Mouse (Mus musculus) mouse embryonic stem cell (cell line): ENCODE measurements around the gene Borcs5.

Experiments
- in situ Hi-C, 2 experiments: fragments of 300-500 bp; cut with MboI; formaldehyde crosslinking; loops; 1 replicate in 1 of 2; 3 replicates in 1 of 2; pipeline ENCODE4 v1.14.3; 2019 to 2020; ENCODE audit warnings: low sequenced_read_pairs in 2 of 2, low pct_unique_long_range_greater_than_20kb in 1 of 2, mixed read lengths in 1 of 2; ENCODE audit not compliant: unreplicated experiment in 1 of 2

Gene Borcs5

DNA sequence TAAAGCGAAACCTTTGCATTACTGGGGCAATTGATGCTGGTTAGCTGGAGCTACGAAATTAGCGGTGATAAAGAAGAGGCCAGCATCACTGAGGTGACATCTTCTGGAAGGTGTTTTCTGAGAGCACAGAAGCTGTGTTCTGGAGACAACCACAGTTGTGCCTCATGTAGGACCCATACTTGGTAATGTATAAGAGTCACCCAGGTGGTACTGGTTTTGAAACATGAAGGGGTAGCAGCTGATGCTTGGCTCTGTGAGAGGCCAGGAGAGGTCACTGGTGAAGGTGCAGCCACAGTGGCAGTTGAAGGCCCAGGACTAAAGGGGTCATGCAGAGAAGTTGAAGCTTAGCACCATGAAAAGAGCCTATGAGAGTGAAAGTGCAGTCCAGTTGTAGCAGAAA is at the start of gene Borcs5:
Gene Borcs5 (plus strand): TSS at position 301 of the 400 bp plus-strand sequence.
- in situ Hi-C loops = no loop called here

DNA sequence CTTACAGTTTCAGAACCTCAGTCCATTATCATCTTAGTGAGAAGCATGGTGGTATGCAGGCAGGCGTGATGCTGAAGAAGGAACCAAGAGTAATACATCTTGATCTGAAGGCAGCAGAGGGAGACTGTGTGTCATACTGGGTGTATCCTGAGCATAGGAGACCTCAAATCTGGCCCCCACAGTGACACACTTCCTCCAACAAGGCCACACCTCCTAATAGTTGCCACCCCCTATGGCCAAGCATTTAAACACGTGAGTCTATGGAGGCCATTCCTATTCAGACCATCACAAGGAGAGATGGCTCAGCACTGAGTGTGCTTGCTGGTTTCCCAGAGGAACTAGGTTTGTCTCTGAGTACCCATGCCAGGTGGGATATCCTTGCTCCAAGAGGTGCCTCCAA is 47.7 kb upstream of the Borcs5 start:
- in situ Hi-C loops = no loop called here

DNA sequence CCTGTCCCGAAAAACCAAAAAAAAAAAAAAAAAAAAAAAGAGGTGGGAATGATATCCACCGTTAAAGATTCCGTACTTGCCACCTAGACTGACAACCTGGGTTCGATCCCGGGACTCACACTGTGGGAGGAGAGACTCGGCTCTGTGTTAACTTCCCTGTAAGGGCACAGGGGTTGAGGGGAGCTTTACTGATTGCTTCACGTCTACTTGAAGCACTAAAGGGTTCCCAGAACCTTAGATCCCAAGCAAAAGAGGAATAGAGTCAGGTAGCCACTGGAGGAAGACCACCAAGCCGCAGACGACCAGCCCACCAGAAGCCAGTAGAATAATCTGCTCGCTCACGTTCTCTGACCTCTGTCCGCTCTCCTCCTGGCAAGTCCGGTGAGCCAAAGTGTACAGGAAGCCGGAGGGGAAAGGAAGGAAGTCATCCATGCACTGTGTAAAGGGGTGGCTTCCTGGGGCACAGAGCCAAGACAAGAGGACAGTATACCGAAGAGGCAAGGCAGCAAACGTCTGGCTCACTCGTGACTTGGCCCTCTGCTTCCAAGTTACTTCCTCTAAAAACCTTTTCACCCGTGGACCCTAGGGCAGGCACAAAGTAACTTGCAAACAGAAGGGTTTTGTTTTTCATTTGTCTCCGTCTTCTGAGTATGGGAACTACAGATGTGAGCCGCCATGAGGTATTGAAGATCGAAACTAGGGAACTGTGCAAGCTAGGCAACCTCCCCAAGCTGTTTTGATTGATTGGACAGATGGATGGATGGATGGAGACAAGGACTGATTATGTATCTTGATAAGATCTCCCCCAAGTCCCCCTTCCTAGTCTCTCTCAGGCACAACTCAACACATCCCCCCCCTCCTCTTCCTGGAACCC is 44.5 kb upstream of the Borcs5 start:
- in situ Hi-C loops = no loop called here

DNA sequence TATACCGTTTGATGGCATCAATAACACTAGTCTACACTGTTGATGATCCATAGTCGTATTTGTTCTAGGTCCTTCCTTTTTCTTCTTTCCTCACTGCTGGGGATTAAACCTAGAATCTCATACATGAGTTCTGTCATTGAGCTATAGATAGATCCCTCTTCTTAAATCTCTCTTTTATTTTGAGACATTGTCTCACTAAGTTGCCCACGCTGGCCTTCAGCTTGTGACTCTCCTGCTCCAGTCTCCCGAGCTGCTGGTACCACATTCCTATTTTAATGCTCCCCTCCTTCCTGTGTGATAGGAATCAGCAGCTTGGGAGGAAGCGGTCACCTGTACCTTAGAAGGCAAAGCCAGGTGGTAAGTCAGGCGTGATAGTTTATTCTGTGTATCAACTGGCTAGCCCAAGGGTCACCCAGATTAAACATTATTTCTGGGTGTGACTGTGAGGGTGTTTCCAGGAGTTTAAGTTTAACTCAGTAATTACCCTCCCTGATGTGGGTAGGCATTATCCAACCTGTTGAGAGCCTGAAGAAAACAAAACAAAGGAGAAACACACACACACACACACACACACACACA is 41.6 kb upstream of the Borcs5 start:
- in situ Hi-C loops = no loop called here

DNA sequence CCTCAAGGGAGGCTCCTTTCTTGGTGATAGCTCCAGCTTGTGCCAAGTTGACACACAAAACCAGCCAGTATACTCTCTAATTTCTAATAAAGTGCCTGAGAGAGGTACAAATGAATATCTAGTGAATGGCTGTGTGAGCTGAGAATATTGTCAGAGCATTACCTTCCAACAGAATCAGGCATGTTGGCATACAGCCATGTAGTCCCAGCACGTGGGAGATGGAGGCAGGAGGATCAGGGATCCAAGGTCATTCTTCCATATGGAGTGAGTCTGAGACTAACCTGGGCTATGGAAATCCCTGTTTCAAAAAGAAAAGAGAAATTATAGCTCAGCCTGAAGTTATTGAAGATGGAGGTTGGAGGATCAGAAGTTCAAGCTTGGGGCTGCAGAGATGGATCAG is 40.1 kb upstream of the Borcs5 start:
- in situ Hi-C loops = no loop called here

DNA sequence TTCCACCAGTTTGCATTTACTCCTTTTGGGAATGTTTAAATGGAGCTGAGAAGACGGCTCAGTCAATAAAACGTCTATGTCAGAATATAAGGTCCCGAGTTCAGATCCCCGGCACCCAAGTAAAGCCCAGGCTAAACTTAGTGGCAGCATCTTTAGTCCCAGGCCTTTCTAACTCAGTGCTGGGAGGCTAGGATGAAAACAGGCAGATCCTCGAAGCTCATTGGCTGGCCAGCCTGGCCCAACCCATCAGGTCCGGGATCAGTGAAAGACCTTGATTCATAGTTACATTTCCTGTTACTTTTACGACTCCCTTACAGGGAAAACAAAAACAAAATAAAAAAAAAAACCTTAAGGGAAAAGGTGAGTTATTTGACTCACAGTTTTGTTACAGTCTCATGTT is 38.2 kb upstream of the Borcs5 start:
- in situ Hi-C loops = loop anchor here (25.0 kb wide), 2 partner anchors 339 to 639 kb away; no protein-coding TSS in a partner anchor

DNA sequence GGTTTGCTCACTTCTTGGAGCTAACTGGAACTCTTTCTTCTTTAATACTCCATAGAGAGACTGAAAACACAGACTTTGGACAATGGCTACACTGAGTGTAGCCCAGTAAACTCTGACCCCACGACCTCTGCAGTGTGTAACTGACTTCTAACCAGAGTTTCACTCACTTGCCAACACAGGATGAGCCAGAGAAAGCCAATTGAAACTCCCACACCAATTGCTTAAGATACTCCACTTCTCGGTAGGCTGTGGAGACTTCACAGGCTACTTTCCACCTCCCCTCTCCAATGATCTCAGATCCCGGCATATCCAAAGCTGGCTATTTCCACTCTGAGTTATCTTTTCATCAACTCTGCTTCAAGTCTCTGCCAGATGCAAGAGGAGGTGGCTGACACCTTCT is 37.5 kb upstream of the Borcs5 start:
- in situ Hi-C loops = loop anchor here (25.0 kb wide), 2 partner anchors 339 to 639 kb away; no protein-coding TSS in a partner anchor

DNA sequence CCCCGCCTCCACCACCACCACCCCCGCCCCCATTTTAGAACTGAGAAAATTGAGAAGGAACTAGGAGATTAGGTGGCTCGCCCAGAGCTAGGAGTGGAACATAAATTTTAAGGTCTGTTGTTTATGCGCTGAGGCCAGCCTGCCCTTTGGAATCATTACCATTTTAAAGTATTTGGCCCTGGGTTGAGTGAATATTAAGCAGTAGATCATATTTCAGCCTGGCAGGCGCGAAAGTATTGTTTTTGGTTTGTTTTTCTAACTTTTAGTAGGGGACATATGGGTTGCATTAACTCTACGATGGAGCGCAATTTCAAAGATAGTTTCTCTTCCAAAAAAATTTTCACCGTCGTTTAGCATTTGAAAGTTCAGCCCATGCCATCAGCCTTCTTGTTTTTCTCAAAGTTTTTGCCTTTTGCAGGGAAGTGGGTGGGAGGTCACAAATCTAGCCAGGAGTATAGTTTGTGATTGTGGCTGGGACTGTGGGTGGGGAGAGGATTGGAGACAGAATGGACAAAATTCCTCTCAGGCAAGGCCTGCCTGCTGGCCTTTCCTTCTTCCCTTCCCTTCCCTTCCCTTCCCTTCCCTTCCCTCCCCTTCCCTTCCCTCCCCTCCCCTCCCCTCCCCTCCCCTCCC is 36.8 kb upstream of the Borcs5 start:
- in situ Hi-C loops = loop anchor here (25.0 kb wide), 2 partner anchors 340 to 640 kb away; no protein-coding TSS in a partner anchor

DNA sequence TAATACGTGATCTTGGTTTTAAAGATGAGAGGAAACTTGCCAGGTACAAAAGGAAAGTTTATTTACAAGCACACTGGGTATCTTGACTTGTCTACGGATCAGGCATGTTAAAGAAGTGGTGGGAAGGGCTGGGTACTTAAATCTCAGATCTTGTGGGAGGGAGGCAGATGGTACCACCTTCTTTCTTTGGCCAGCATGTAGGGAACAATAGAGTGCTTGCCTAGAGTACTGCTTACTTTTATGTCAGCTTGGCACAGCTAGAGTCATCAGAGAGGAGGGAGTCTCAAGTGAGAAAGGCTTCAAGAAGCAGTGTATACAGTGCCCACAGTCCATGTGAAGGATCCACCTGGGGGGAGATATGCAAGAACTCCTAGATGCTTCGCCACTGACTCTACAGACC is 34.1 kb upstream of the Borcs5 start:
- in situ Hi-C loops = loop anchor here (25.0 kb wide), 2 partner anchors 343 to 643 kb away; no protein-coding TSS in a partner anchor

DNA sequence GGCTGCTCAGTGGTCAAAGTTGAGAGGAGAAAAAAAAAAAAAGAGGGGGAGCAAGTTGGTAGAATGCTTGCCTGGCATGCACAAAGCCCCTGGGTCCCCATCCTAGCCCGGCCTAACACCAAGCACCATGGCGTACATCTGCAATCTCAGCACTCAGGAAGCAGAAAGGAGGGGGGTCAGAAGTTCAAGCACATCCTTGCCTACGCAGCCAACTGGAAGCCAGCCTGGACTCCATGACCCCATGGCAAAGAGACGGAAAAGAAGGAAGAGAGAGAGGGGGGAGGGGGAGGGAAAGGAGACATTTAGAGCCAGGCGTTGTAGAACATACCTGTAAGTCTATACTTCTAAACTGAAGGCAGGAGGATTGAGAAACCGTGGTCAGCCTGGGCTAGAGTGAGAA is 32.8 kb upstream of the Borcs5 start:
- in situ Hi-C loops = loop anchor here (25.0 kb wide), 2 partner anchors 344 to 644 kb away; no protein-coding TSS in a partner anchor

DNA sequence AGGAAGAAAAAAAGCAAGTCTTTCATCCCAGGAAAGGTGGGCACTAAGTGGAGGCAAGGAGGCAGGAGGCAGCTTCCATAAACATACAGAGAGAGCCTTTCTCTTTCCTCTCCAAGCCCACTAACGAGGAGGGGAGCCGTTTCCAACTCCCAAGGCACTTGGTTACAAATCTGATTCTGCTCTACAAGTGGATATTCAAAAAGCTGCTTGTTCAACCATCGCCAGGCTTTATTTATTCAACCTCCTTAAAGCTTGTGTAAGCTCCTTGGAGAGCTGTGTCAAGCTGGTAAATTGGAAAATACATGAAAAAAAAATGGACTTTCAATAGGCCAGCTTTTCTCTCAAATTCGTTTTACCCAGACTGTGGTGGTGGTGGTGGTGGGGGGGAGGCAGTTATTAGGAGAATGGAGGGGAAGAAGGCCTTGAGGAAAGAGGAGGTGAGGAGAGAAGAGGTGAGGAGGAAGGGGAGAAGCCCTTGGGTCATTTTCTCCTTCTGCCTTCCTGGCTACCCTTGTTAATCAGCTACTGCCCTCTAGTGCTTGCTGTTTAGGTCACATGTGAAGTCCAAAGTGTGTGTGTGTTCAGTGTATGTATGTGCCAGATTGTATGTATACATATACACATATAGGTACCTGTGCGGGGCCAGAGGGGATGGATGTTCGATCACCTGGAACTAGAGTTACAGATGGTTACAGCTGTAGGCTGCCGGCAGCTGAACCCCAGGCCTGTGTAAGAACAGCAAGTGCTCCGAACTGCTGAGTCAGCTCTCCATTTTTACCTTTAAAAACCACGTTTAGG is 32.2 kb upstream of the Borcs5 start:
- in situ Hi-C loops = loop anchor here (25.0 kb wide), 2 partner anchors 345 to 645 kb away; no protein-coding TSS in a partner anchor

DNA sequence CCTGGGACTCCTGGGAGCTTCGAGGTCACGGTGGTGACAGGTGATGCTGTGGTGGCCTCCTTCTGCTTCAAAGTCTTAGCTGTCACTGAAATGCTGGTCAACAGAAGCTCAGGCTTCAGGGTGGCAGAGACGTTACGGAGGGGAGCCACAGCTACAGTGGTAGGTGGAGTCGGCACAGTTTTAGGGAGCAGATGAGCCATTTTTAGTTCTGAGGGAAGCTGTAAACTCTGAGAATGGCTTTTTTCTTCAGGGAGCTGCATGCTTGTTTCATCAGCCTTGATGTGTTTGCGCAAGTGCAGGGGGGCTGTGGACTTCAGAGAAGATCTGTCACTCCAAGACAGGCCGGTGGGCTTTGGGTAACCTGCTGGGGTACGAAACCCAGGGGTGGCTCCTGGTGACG is 28.9 kb upstream of the Borcs5 start:
- in situ Hi-C loops = loop anchor here (25.0 kb wide), 2 partner anchors 348 to 648 kb away; no protein-coding TSS in a partner anchor

DNA sequence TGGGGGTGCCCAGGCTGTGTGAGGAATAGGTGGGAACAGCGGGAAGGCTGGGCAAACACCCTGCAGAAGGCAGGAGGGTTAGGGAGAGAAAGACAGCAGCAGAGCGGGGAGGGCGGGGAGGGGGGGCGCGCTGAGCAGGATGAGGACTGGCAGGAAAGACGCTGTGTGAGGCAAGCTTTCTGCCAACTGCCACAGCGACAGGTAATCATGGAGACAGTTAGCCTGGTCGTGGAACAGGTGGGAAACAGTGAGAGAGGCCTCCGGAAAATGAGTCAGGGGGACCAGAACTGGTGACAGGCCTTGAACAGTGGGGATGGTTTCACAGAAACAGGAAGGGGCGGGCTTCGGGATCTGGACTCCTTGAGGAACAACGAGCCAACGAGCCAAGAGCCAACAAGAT is 27.4 kb upstream of the Borcs5 start:
- in situ Hi-C loops = loop anchor here (25.0 kb wide), 2 partner anchors 350 to 650 kb away; no protein-coding TSS in a partner anchor

DNA sequence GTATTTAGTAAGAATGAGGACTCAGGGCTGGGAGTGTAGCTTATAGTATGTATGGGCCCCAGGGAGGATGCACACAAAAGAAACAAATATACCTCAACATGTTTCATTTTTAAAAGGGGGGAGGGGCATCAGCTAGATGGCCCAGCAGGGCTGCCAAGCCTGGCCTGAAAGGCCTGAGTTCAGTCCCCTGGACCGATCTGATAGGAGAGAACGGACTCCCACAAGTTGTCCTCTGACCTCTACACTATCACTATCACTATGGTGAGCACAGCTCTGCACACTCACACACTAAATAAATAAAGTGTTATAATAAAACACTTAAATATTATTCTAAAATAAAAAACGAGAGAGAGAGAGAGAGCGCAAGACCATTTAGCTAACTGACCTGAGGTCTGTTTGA is 25.0 kb upstream of the Borcs5 start:
- in situ Hi-C loops = loop anchor here (25.0 kb wide), 2 partner anchors 352 to 652 kb away; no protein-coding TSS in a partner anchor

DNA sequence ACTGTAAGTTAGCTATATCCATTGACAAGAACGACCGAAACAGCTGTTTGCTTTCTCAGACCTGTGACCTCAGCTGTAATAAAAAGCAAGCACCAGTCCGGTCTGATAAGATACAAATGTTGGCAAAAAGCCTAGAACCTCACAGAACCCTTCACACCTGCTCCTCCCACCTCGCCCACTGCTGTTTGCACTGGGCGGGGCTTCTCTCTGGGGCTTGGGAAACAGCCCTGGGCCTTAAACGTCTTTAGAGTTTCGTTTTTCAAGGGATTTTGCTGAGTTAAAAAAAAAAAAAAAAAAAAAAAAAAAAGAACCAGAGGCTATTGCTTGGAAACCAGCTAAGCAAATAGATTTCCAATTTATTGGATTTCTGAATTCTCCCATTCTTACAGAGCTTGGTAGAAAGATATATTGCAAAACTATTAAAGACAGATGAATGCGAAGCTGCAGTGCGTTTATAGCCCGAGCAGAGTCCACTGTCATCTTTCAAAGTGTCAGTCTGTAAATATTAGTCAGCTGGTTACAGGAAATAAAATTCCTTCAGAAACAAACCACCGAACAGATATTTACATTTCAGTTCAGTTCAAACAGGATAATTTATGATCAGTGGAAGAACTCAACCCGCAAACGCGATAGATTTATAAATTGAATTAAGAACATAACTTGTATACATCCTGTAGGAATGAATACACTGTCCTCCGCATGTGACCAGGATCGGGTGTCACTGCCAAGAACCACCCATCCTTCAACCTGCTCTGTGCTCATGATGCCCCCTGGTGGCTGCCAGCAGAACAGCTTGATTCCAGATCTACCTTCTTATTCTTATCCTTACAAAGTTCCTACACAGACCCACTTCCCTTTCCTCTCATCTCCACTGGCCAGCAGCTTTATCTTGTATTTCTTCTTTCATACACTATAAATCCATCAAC is 24.3 kb upstream of the Borcs5 start:
- in situ Hi-C loops = loop anchor here (5.0 to 25.0 kb wide), 4 partner anchors 183 to 653 kb away; no protein-coding TSS in a partner anchor

DNA sequence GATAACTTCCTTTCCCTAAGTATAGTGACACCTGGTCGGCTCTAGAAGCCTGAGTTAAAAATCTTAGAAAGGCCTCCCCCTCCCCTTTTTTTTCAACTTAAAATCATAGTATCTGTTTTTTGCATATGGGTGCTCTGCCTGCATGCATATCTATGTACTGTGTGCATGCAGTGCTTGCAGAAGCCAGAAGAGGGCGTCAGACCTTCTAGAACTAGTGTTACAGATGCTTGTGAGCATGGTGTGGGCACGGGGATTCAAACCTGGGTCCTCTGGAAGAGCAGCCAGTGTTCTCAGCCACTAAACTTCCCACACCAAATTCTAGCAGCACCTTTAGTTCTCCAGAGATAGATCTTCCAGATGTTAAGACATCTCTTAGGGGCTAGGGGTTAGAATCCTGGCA is 21.7 kb upstream of the Borcs5 start:
- in situ Hi-C loops = loop anchor here (5.0 to 25.0 kb wide), 4 partner anchors 185 to 655 kb away; no protein-coding TSS in a partner anchor

DNA sequence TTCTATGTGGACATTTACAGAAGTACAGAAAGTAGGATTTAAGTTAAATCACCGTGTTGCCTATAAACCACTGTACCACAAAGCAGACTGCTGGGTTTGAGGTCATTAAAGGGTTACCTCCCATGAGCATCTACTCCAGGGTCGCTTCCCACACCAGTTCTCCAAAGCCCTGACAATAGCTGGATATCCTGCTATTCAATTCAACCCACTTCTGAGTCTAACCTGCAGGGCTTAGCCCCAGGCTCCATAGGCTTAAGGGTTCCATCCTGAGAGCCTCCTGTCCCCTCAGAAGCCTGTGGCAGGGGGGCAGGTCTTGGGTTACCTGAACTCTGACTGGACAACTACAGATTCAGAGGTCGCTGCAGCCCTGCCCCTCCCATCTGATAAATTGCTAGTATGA is 19.2 kb upstream of the Borcs5 start:
- in situ Hi-C loops = loop anchor here (25.0 kb wide), 2 partner anchors 358 to 658 kb away; no protein-coding TSS in a partner anchor
